ENCODE assay signal across 2 mouse cellular contexts in the genomic region with DNA sequence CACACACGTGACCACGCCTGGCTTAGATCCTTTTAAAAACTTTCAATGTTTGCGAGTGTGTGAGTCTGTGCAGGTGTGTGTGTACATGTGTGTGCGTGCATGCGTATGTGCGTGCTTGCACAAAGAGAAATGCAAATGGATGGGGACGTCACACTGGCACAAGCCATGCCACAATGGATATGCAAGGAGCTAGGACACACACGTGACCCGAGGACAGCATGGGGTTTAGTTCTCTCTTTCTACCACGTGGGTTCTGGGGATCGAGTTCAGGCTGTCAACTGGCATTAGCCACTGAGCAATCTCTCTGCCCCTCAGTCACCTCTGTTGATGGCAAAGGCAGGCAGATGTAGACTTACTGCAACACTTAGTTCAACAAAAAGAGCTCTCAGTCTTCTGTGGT.
TF ChIP-seq lines count a peak whose summit lies in the region.

No protein-coding gene starts in this region.

TF ChIP-seq in CH12.LX, 34 proteins besides CTCF, POLR2A, EP300 and RAD21:
- TF ChIP-seq NRF1 (IDR thresholded peaks at IDR 0.05; ENCODE audit: low read depth, low read length): no peak
- TF ChIP-seq IRF4 (IDR thresholded peaks at IDR 0.05; ENCODE audit: low read depth, low read length): no peak
- TF ChIP-seq ZMIZ1 (IDR thresholded peaks at IDR 0.05; ENCODE audit: low read depth, low read length): no peak
- peak; percentile 86 for TF ChIP-seq BHLHE40 (IDR thresholded peaks at IDR 0.05; ENCODE audit: low read depth, low read length)
- peak; percentile 51 for TF ChIP-seq USF1 (IDR thresholded peaks at IDR 0.05; ENCODE audit: low read depth, low read length)
- no peak for TF ChIP-seq ZC3H11A (IDR thresholded peaks at IDR 0.05; ENCODE audit: low read depth, low read length)
- no peak for TF ChIP-seq JUN (IDR thresholded peaks at IDR 0.05; ENCODE audit: insufficient read depth, low read depth, low read length)
- no peak for TF ChIP-seq POLR2AphosphoS2 (IDR thresholded peaks at IDR 0.05; ENCODE audit: low read depth, low read length)
- TF ChIP-seq RCOR1 (conservative IDR thresholded peaks at IDR 0.05; ENCODE audit: low read depth, low read length): no peak
- TF ChIP-seq JUND (conservative IDR thresholded peaks at IDR 0.05; ENCODE audit: low read depth, low read length): no peak
- no peak for TF ChIP-seq ZNF384 (IDR thresholded peaks at IDR 0.05; ENCODE audit: low read depth, low read length)
- TF ChIP-seq MXI1 (IDR thresholded peaks at IDR 0.05; ENCODE audit: low read depth, low read length): peak; percentile 79
- TF ChIP-seq PAX5 (IDR thresholded peaks at IDR 0.05; ENCODE audit: low read length): no peak
- no peak for TF ChIP-seq NELFE (IDR thresholded peaks at IDR 0.05; ENCODE audit: low read depth, low read length)
- peak; percentile 80 for TF ChIP-seq MAX (IDR thresholded peaks at IDR 0.05; ENCODE audit: low read length)
- TF ChIP-seq TCF12 (IDR thresholded peaks at IDR 0.05; ENCODE audit: low read depth, low read length): no peak
- no peak for TF ChIP-seq MAZ (IDR thresholded peaks at IDR 0.05; ENCODE audit: low read depth, low read length)
- no peak for TF ChIP-seq KAT2A (IDR thresholded peaks at IDR 0.05; ENCODE audit: insufficient replicate concordance, low read length)
- no peak for TF ChIP-seq TBP (conservative IDR thresholded peaks at IDR 0.05; ENCODE audit: low read depth, low read length)
- no peak for TF ChIP-seq HCFC1 (IDR thresholded peaks at IDR 0.05; ENCODE audit: low read depth, low read length)
- TF ChIP-seq UBTF (IDR thresholded peaks at IDR 0.05; ENCODE audit: low read depth, low read length): no peak
- TF ChIP-seq ETS1 (conservative IDR thresholded peaks at IDR 0.05; ENCODE audit: low read depth, low read length): no peak
- TF ChIP-seq SIN3A (IDR thresholded peaks at IDR 0.05; ENCODE audit: low read length): no peak
- TF ChIP-seq MYC (IDR thresholded peaks at IDR 0.05; ENCODE audit: low read depth, low read length): no peak; the same call in 1 of the 2 replicates
- TF ChIP-seq CHD1 (IDR thresholded peaks at IDR 0.05; ENCODE audit: low read depth, low read length): no peak
- TF ChIP-seq ELF1 (IDR thresholded peaks at IDR 0.05; ENCODE audit: low read depth, low read length): no peak
- TF ChIP-seq SMC3 (IDR thresholded peaks at IDR 0.05; ENCODE audit: low read depth, low read length): no peak

TF ChIP-seq in MEL, 35 proteins besides CTCF, POLR2A, EP300 and RAD21:
- peak; percentile 45; the same call in 1 of the 2 replicates for TF ChIP-seq SIN3A (IDR thresholded peaks at IDR 0.05; ENCODE audit: low read length)
- peak; percentile 79 for TF ChIP-seq USF1 (IDR thresholded peaks at IDR 0.05; ENCODE audit: low read depth, low read length)
- peak; percentile 92 for TF ChIP-seq MAX (IDR thresholded peaks at IDR 0.05; ENCODE audit: low read length)
- TF ChIP-seq MXI1 (IDR thresholded peaks at IDR 0.05; ENCODE audit: low read depth, low read length): peak; percentile 85
- TF ChIP-seq GATA1 (IDR thresholded peaks at IDR 0.05; ENCODE audit: low read depth, low read length): no peak
- no peak for TF ChIP-seq ETS1 (IDR thresholded peaks at IDR 0.05; ENCODE audit: low read depth, low read length)
- peak; percentile 66; the same call in 1 of the 2 replicates for TF ChIP-seq MYC (IDR thresholded peaks at IDR 0.05; ENCODE audit: low read depth, low read length)
- TF ChIP-seq MAFK (IDR thresholded peaks at IDR 0.05; ENCODE audit: borderline replicate concordance, low read depth, low read length): no peak
- 0 out of 2 replicates have a peak, but pooled peaks have one; percentile 10 for TF ChIP-seq BHLHE40 (IDR thresholded peaks at IDR 0.05; ENCODE audit: borderline replicate concordance, low read depth, low read length)
